Mouse (Mus musculus): Measurements from ENCODE around the gene Dcp1a.

DNA sequence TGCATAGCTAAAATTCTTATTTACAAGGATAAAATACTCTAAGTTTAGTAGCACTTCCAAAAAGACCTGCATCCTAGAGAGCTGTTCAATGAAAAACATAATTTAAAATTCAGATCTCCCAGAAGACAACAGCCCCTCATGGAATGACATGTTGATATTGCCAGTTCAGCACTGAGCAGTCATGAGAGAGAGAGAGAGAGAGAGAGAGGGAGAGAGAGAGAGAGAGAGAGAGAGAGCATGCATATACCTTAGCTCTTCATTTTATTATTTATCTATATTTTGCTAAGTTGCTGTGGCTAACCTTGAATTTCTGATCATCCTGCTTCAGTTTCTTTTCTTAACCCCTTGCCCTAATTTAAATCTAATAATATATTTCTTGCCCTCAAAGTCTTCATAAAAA is 83.0 kb downstream of the Dcp1a start:
- TF ChIP-seq CTCF (IDR thresholded peaks at IDR 0.05; ENCODE audit: extremely low read depth, insufficient read depth, insufficient read length, insufficient replicate concordance), result no peak
- TF ChIP-seq POLR2A (IDR thresholded peaks at IDR 0.05; ENCODE audit: low read depth, low read length), result no peak
